Mouse (Mus musculus) liver, postnatal 0 days (tissue): ENCODE data around the gene Sco2. TPM values are rescaled to one million over a fixed set of nuclear protein-coding genes. Genes with fewer than 3 reads are reported as not detected.

ENCODE experiments used
- ATAC-seq: fragments of 200-750 bp; cut with Nextera tagmentation; 2 replicates; pipeline ENCODE4 v1.8.0; 2017; ENCODE audit warnings: mild to moderate bottlenecking, moderate library complexity
- DNase-seq: peaks from one replicate; pipeline ENCODE4 v3.0.0-alpha.2; 2016
- H3K27ac ChIP-seq: fragments of 300-500 bp; sonication (generic); 2 replicates; pipeline ENCODE4 v1.5.1; 2014; ENCODE audit warnings: antibody characterized with exemption, moderate library complexity, mild to moderate bottlenecking, low read depth
- H3K27me3 ChIP-seq: fragments of 300-500 bp; sonication (generic); 2 replicates; pipeline ENCODE4 v1.6.1; 2014; ENCODE audit warnings: low read length, control low read depth, mixed read lengths; ENCODE audit not compliant: insufficient read depth
- H3K36me3 ChIP-seq: fragments of 300-500 bp; sonication (generic); replicated peaks from 2 replicates; pipeline ENCODE4 v1.6.1; 2014; ENCODE audit warnings: mild to moderate bottlenecking, control low read depth, low read length, moderate library complexity, mixed read lengths; ENCODE audit not compliant: insufficient read depth
- H3K4me1 ChIP-seq: fragments of 300-500 bp; sonication (generic); 2 replicates; pipeline ENCODE4 v1.6.1; 2014; ENCODE audit warnings: antibody characterized with exemption, mild to moderate bottlenecking, control low read depth; ENCODE audit not compliant: insufficient read depth
- H3K4me2 ChIP-seq: fragments of 300-500 bp; sonication (generic); 2 replicates; pipeline ENCODE4 v1.6.1; 2014; ENCODE audit warnings: low read depth, mild to moderate bottlenecking, low read length, moderate library complexity, mixed read lengths
- H3K4me3 ChIP-seq: fragments of 300-500 bp; sonication (generic); 2 replicates; pipeline ENCODE4 v1.5.1; 2014; ENCODE audit warnings: low read depth, low read length
- H3K9ac ChIP-seq: fragments of 300-500 bp; sonication (generic); replicated peaks from 2 replicates; pipeline ENCODE4 v1.6.1; 2014; ENCODE audit warnings: mild to moderate bottlenecking, moderate library complexity
- H3K9me3 ChIP-seq: fragments of 300-500 bp; sonication (generic); 2 replicates; pipeline ENCODE4 v1.6.1; 2016; ENCODE audit warnings: mild to moderate bottlenecking, control low read depth, low read length, mixed read lengths
- CTCF ChIP-seq: sonication (generic); IDR thresholded peaks from 2 replicates; pipeline ENCODE4 v1.5.1; 2016; ENCODE audit warnings: antibody characterized with exemption, low read depth
- EP300 ChIP-seq: IDR thresholded peaks from 2 replicates; pipeline ENCODE4 v1.6.1; 2016; ENCODE audit warnings: antibody characterized with exemption, low read depth, mild to moderate bottlenecking
- WGBS: fragments of 180-500 bp; shearing (Covaris S2); extraction: QIAGEN DNeasy Blood & Tissue Kit; methylation state at CpG from one replicate; pipeline ENCODE4 v1.1.7; 2014; ENCODE audit not compliant: insufficient replicate concordance; 5-methylcytosine and 5-hydroxymethylcytosine counted together
- polyA plus RNA-seq: library from polyadenylated mRNA; unstranded; fragments of >200 nt; fragmentation: Nextera tagmentation; extraction: Ambion mirVana; gene quantifications from 2 replicates; pipeline ENCODE4 v1.2.1, GENCODE M21; 2015

The Sco2 gene
- polyA plus RNA-seq, 1 experiment from 2014 or later: 9.1 TPM

DNA sequence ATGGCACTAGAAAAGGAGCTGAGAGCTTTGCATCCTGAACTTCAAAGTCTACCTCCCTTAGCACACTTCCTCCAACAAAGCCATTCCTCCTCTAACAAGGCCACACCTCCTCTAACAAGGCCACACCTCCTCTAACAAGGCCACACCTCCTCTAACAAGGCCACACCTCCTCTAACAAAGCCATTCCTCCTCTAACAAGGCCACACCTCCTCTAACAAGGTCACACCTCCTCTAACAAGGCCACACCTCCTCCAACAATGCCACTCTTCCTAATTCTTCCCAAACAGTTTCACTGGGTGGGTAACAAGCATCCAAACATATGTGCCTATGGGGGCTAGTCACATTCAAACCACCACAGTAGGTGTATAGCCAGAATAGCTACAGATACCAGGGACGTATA, 28.8 kb upstream of the Sco2 start:
- H3K27ac ChIP-seq: no peak overlapping the region
- TF ChIP-seq CTCF: no peak
- TF ChIP-seq EP300: no peak
- no peak overlapping the region for H3K4me3 ChIP-seq
- no peak overlapping the region for H3K9ac ChIP-seq
- H3K27me3 ChIP-seq: no peaks in the 10 kb centered on the region
- WGBS: 78% methylated on average over 1 of the region's 1 CpGs
- DNase-seq (no peak), ATAC-seq (no peak)
- no peaks in the 10 kb centered on the region; the same call in 1 of the 2 replicates for H3K4me1 ChIP-seq
- no peaks in the 10 kb centered on the region for H3K36me3 ChIP-seq
- H3K4me2 ChIP-seq: no peak overlapping the region
- H3K9me3 ChIP-seq: no peaks in the 10 kb centered on the region; the same call in 1 of the 2 replicates

DNA sequence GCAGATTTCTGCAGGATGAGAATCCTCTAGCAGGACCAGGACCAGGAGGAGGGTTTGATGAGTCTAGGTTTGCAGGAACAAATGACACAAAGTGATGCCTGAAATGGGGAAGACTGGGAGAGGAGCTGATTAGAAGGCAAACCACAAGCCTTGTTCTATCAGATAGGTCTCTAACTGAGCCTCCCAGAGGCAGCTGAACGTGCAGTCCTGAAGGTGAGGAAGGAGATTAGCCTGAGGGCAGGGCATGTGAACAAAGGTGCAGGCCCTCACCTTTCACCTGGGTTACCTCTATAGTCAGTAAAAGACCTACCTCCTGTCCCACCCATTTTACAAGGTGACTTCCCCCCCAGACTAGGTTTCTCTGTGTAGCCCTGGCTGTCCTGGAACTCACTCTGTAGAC, 26.1 kb upstream of the Sco2 start:
- Histone ChIP-seq H3K4me2 (no peak overlapping the region), H3K4me1 (no peaks in the 10 kb centered on the region; the same call in 1 of the 2 replicates), H3K9me3 (no peaks in the 10 kb centered on the region), H3K27ac (no peak overlapping the region), H3K9ac (no peak overlapping the region), H3K4me3 (no peak overlapping the region), H3K36me3 (no peaks in the 10 kb centered on the region), H3K27me3 (no peaks in the 10 kb centered on the region)
- WGBS: 50% methylated on average over 1 of the region's 1 CpGs
- ATAC-seq (no peak), DNase-seq (no peak)
- TF ChIP-seq EP300: no peak
- TF ChIP-seq CTCF: no peak

DNA sequence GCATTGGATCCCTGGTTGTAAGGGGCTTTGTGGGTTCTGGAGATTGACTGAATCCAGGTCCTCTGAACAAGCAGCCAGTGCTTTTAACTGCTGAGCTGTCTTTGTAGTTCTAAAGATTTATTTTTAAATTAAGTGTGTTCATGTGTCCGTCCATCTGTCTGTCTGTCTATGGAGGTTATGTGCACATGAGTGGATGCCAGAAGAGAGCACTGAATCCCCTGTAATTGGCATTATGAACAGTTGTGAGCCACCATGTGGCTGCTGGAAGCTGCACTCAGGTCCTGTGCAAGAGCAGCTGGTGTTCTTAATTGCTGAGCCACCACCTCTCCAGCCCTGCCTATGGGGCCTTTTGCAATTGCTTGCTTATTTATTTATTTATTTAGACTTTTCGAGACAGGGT, 24.5 kb upstream of the Sco2 start:
- H3K27ac ChIP-seq: no peak overlapping the region
- H3K27me3 ChIP-seq: no peaks in the 10 kb centered on the region
- no peak overlapping the region for H3K4me3 ChIP-seq
- no peaks in the 10 kb centered on the region for H3K36me3 ChIP-seq
- no peak overlapping the region for H3K9ac ChIP-seq
- H3K9me3 ChIP-seq: no peaks in the 10 kb centered on the region
- TF ChIP-seq CTCF (no peak), EP300 (no peak)
- ATAC-seq (no peak), DNase-seq (no peak)
- H3K4me1 ChIP-seq: no peaks in the 10 kb centered on the region; the same call in 1 of the 2 replicates
- 71% methylated on average over 2 of the region's 2 CpGs for WGBS
- no peak overlapping the region for H3K4me2 ChIP-seq

DNA sequence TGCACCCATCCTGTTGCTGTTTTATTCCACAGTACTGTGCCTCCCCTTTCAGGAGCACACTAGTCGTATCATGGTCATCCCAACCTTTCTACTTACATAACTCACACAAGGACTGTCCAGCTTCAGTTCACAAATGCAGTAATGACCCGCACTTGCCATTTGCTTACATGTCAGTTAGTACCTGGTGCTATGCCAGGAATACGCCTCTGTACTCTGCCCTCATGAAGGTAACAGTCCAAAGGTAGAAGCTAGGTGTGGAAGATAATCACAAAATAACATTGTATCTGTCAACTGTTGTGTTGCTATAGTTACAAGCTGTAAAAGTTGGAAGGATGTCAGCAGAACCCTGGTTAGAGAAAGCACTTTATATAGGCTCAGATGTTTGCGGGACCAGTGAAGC, 23.2 kb upstream of the Sco2 start:
- DNase-seq: peak; percentile 62
- Histone ChIP-seq H3K4me3 (no peak overlapping the region), H3K4me1 (no peaks in the 10 kb centered on the region; the same call in 1 of the 2 replicates), H3K4me2 (no peak overlapping the region), H3K27me3 (no peaks in the 10 kb centered on the region), H3K36me3 (no peaks in the 10 kb centered on the region), H3K9me3 (no peaks in the 10 kb centered on the region), H3K27ac (peak overlapping the region; percentile 55), H3K9ac (no peak overlapping the region)
- WGBS: 60% methylated on average over 4 of the region's 4 CpGs
- ATAC-seq: peak; percentile 98
- TF ChIP-seq EP300 (peak; percentile 70; the same call in 1 of the 2 replicates), CTCF (no peak)

DNA sequence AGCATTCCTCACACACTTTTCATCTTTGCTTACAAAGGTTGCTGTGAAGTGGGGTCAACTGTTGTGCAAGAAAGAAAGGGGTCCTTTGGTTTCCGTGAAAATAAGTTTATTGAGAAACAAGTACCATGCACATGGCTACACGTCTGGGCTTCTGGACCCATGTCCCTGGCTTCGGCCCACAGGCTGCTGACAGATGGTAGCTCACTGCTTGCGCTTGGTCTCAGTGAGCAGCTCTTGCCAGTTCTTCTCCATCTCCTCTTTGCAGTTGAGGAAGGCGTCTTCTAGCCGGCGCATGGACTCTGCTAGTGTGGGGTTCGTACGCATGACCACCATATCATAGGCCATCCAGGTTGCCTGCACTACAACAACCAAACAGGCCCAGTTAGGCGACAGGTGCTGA, 16.4 kb upstream of the Sco2 start:
- H3K4me1 ChIP-seq: no peaks in the 10 kb centered on the region
- no peak overlapping the region for H3K4me3 ChIP-seq
- no peaks in the 10 kb centered on the region for H3K9me3 ChIP-seq
- H3K36me3 ChIP-seq: no peaks in the 10 kb centered on the region
- no peaks in the 10 kb centered on the region for H3K27me3 ChIP-seq
- H3K4me2 ChIP-seq: no peak overlapping the region
- no peak for ATAC-seq
- 88% methylated on average over 10 of the region's 10 CpGs for WGBS
- no peak overlapping the region for H3K27ac ChIP-seq
- H3K9ac ChIP-seq: no peak overlapping the region
- no peak for DNase-seq
- no peak for TF ChIP-seq EP300
- no peak for TF ChIP-seq CTCF

DNA sequence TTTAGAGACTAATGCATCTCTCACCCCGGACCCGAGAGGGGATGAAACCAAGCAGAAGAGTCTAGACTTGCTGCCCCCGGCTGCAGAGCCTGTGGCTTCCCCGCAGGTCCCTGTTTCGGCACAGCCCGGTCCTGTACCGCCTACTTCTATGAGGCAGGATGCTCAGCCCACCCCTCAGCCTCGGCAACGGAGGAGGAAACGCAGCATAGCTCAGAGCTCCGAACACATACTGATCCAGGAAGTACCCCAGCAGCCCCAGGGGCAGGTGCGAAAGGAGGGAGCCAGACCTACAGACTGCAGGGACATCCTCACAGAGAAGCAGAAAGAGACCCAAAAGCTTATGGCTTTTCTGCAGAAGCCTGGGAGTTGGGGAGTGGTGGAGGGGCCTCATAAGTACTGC, 13.5 kb upstream of the Sco2 start:
- no peak overlapping the region for H3K9ac ChIP-seq
- H3K9me3 ChIP-seq: no peaks in the 10 kb centered on the region
- H3K27me3 ChIP-seq: no peaks in the 10 kb centered on the region
- no peak for DNase-seq
- H3K4me2 ChIP-seq: no peak overlapping the region
- TF ChIP-seq CTCF (no peak), EP300 (no peak)
- no peaks in the 10 kb centered on the region for H3K4me1 ChIP-seq
- H3K27ac ChIP-seq: no peak overlapping the region
- ATAC-seq: no peak
- 29% methylated on average over 12 of the region's 12 CpGs for WGBS
- no peaks in the 10 kb centered on the region for H3K36me3 ChIP-seq
- no peak overlapping the region for H3K4me3 ChIP-seq

DNA sequence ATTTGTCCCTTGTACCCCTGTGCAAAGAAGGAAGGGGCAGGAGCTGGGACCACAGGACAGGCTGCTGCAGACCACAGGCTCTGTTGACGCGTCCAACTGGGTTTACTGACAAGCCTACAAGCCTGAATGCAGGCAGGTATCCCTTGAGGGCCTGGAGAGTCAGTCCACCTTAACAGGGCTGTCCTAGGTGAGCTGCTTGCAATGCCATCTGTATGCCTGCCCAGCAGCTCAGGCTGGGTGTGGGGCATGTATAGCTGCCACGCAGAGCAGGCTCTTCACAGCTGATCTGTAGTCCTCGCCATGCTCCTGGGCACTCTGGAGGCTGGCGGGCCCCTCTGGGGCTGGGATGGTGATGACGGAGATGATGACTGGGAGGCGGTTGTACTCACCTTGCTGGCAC, 11.0 kb upstream of the Sco2 start, which contains the start of gene Klhdc7b:
Gene Klhdc7b, plus strand, starts transcription at position 301 of the 400 bp plus-strand sequence.
- Histone ChIP-seq H3K9me3 (no peaks in the 10 kb centered on the region), H3K9ac (no peak within 1 kb of the TSS), H3K36me3 (no peaks in the 10 kb centered on the region), H3K4me1 (peaks cover 1% of the 10 kb centered on the region; the same call in 1 of the 2 replicates), H3K27me3 (no peaks in the 10 kb centered on the region), H3K4me3 (no peak within 1 kb of the TSS), H3K4me2 (no peak within 1 kb of the TSS), H3K27ac (no peak within 1 kb of the TSS)
- 83% methylated on average over 7 of the region's 7 CpGs for WGBS
- TF ChIP-seq EP300 (no peak), CTCF (no peak)
- DNase-seq (no peak), ATAC-seq (no peak)
